Mouse (Mus musculus) left cerebral cortex, adult 9 months (tissue): ENCODE results near the gene Ugt2a3.
"Not testable (repeated sequence)": the region's sequence is repeated elsewhere in the genome, so short reads cannot be mapped to it uniquely, and the experiment has no call there.

ENCODE experiments used
- DNase-seq, 2 experiments: peaks; one replicate each; pipeline ENCODE4 v3.0.0; 2022; ENCODE audit warnings: low spot score in 2 of 2

Gene Ugt2a3

GRCm38 (mm10) chr5:87336961-87337697 lies at the start of gene Ugt2a3:
Gene Ugt2a3, minus strand, starts transcription at chr5:87337195.
- DNase-seq = no peak

GRCm38 (mm10) chr5:87380234-87380633 lies 43.2 kb upstream of the Ugt2a3 start:
- no peak for DNase-seq

- DNase-seq = no peak
Measured at GRCm38 (mm10) chr5:87379825-87380224, 42.8 kb upstream of the Ugt2a3 start.

GRCm38 (mm10) chr5:87375874-87376383 lies 38.9 kb upstream of the Ugt2a3 start:
- DNase-seq = no peak

- no peak for DNase-seq
Measured at GRCm38 (mm10) chr5:87373502-87373863, 36.5 kb upstream of the Ugt2a3 start.

GRCm38 (mm10) chr5:87372788-87373501 lies 36.0 kb upstream of the Ugt2a3 start:
- not testable (repeated sequence) for DNase-seq

- no peak for DNase-seq
Measured at GRCm38 (mm10) chr5:87350350-87350749, 13.4 kb upstream of the Ugt2a3 start.

GRCm38 (mm10) chr5:87349150-87349549 lies 12.2 kb upstream of the Ugt2a3 start:
- not testable (repeated sequence) for DNase-seq

GRCm38 (mm10) chr5:87347479-87348078 lies 10.6 kb upstream of the Ugt2a3 start:
- DNase-seq = not testable (repeated sequence)

GRCm38 (mm10) chr5:87340461-87340860 lies 3.5 kb upstream of the Ugt2a3 start:
- DNase-seq = no peak

GRCm38 (mm10) chr5:87335199-87335598 lies 1.8 kb downstream of the Ugt2a3 start:
- no peak for DNase-seq

- DNase-seq = peak in 1 of 2 experiments; percentile 14
Measured at GRCm38 (mm10) chr5:87333584-87333983, 3.4 kb downstream of the Ugt2a3 start.

GRCm38 (mm10) chr5:87311392-87311791 lies 25.6 kb downstream of the Ugt2a3 start:
- DNase-seq = no peak

- not testable (repeated sequence) for DNase-seq
Measured at GRCm38 (mm10) chr5:87286180-87286579, 50.8 kb downstream of the Ugt2a3 start.

- not testable (repeated sequence) for DNase-seq
Measured at GRCm38 (mm10) chr5:87275986-87276385, 61.0 kb downstream of the Ugt2a3 start.

GRCm38 (mm10) chr5:87275581-87275980 lies 61.4 kb downstream of the Ugt2a3 start:
- DNase-seq = no peak
